Mouse (Mus musculus): ENCODE data around the gene Ythdf1. TPM values are rescaled to one million over a fixed set of nuclear protein-coding genes. Genes with fewer than 3 reads are reported as not detected.

Gene Ythdf1
- polyA plus RNA-seq, 1 experiment, result 33.9 TPM

DNA sequence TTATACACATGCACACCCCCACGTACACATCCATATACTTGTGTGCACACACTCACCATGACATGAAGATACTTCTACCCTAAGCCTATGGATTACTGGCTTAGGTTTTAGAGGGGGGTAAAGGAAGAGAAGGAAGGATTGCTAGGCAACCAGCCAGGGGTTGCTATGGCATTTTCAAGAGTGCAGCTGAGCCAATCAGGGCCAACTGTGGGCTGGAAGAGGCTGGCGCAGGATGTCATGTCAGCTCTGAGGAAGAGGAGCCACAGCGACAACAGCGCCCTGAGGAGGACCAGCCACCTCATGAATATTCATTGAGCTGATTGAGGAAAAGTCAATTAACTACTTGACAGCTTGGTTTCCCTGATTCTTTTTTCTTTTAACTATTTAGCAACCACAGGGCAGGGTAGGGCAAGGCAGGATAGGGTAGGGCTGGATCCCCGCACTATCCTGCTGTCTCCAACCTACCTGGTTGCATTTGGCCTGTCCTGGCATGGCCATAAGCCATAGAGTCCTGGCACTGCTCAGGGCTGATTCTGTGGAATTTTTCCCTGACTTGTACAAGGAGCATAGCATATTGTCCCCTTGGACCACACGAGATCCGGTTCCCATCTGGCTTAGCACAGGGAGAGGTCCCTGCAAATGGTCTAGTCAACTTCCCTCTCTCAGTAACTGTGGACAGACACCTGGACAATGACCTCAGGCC lies 41.2 kb downstream of the Ythdf1 start:
- Histone ChIP-seq H3K4me3 (ENCODE audit: insufficient read depth, low read depth, low read length) (no peak overlapping the region), H3K27me3 (replicated peaks; ENCODE audit: control insufficient read depth, insufficient read depth, low read length) (no peaks in the 10 kb centered on the region), H3K4me1 (ENCODE audit: control insufficient read depth, insufficient read depth, low read length) (no peaks in the 10 kb centered on the region), H3K27ac (ENCODE audit: insufficient read depth, low read depth, low read length) (no peak overlapping the region), H3K36me3 (ENCODE audit: control insufficient read depth, insufficient read depth, low read length) (no peaks in the 10 kb centered on the region)
- WGBS, result 63% methylated on average over 7 of the region's 7 CpGs
- DNase-seq, result no peak
- TF ChIP-seq CTCF (conservative IDR thresholded peaks at IDR 0.05; ENCODE audit: insufficient read depth, insufficient read length, low read depth, low read length), result no peak
- no peak for TF ChIP-seq POLR2A (IDR thresholded peaks at IDR 0.05; ENCODE audit: low read depth, low read length)

DNA sequence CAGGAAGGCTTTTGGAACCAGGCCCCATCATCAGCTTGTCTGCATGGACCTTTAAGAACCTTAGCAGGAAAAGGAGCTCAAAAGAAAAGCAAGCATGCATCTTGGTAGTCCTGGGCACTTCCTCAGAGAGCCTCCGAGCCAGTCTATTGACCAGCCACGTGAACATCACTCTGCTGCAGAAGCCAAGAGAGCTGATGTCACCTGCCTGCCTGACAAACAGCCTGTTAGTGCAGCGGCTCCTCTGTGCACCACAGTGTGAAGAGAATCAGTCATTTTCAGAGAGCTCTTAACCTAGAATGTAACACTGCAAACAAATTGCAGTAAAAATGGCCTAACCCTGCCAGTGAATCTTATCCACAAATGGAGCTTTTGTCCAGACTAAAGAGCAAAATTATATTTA lies 50.7 kb downstream of the Ythdf1 start:
- H3K27me3 ChIP-seq (replicated peaks; ENCODE audit: control insufficient read depth, insufficient read depth, low read length), result no peaks in the 10 kb centered on the region
- no peak overlapping the region for H3K4me3 ChIP-seq (ENCODE audit: insufficient read depth, low read depth, low read length)
- TF ChIP-seq CTCF (conservative IDR thresholded peaks at IDR 0.05; ENCODE audit: insufficient read depth, insufficient read length, low read depth, low read length), result no peak
- no peak for TF ChIP-seq POLR2A (IDR thresholded peaks at IDR 0.05; ENCODE audit: low read depth, low read length)
- 36% methylated on average over 3 of the region's 3 CpGs for WGBS
- H3K4me1 ChIP-seq (ENCODE audit: control insufficient read depth, insufficient read depth, low read length), result no peaks in the 10 kb centered on the region
- no peaks in the 10 kb centered on the region for H3K36me3 ChIP-seq (ENCODE audit: control insufficient read depth, insufficient read depth, low read length)
- no peak overlapping the region for H3K27ac ChIP-seq (ENCODE audit: insufficient read depth, low read depth, low read length)
- no peak for DNase-seq

DNA sequence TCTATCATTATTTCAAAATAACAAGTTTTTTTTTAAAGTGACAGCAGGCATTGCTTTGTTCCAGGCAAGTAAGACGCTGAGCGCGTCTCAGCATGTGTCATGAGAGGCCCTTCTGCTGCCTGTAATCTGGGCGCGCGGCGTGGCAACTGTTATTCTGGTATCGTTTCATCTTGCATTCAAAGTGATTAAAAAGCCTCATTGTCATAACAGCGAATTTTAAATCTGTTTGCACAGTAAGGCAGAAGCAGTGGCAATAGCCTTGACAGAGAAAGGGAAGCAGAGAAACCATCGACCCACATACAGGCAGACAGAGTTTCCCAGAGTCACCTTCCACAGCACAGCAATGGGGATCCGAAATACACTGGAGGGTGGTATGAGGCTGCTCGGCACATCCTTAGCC lies 59.2 kb downstream of the Ythdf1 start:
- H3K27ac ChIP-seq (ENCODE audit: insufficient read depth, low read depth, low read length), result no peak overlapping the region
- no peaks in the 10 kb centered on the region for H3K27me3 ChIP-seq (replicated peaks; ENCODE audit: control insufficient read depth, insufficient read depth, low read length)
- no peak overlapping the region for H3K4me3 ChIP-seq (ENCODE audit: insufficient read depth, low read depth, low read length)
- TF ChIP-seq POLR2A (IDR thresholded peaks at IDR 0.05; ENCODE audit: low read depth, low read length) (no peak), CTCF (conservative IDR thresholded peaks at IDR 0.05; ENCODE audit: insufficient read depth, insufficient read length, low read depth, low read length) (no peak)
- no peaks in the 10 kb centered on the region for H3K4me1 ChIP-seq (ENCODE audit: control insufficient read depth, insufficient read depth, low read length)
- no peaks in the 10 kb centered on the region for H3K36me3 ChIP-seq (ENCODE audit: control insufficient read depth, insufficient read depth, low read length)
- no peak for DNase-seq
- 82% methylated on average over 12 of the region's 12 CpGs for WGBS

DNA sequence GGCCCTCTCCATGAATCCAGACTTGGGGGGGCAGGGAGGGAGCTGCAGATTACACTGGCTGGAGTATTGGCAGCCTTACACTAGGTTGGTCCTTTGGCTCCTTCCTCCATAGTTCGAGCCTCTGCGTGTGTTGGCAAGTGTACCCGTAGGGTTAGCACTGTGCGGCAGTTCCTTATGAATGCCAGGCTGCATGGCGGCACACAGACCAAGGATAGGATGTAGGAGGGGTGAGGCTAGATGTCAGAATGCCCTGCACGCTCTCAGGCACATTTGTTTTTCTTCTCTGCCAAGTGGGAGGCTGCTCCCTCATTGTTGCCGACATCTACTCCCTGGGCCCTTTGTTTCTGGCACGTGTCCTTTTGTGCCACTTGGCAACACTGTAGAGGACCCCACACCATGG lies 63.6 kb downstream of the Ythdf1 start:
- Histone ChIP-seq H3K36me3 (ENCODE audit: control insufficient read depth, insufficient read depth, low read length) (no peaks in the 10 kb centered on the region), H3K27ac (ENCODE audit: insufficient read depth, low read depth, low read length) (no peak overlapping the region), H3K4me3 (ENCODE audit: insufficient read depth, low read depth, low read length) (no peak overlapping the region), H3K4me1 (ENCODE audit: control insufficient read depth, insufficient read depth, low read length) (no peaks in the 10 kb centered on the region), H3K27me3 (replicated peaks; ENCODE audit: control insufficient read depth, insufficient read depth, low read length) (no peaks in the 10 kb centered on the region)
- 79% methylated on average over 8 of the region's 8 CpGs for WGBS
- no peak for DNase-seq
- TF ChIP-seq POLR2A (IDR thresholded peaks at IDR 0.05; ENCODE audit: low read depth, low read length), result no peak
- TF ChIP-seq CTCF (conservative IDR thresholded peaks at IDR 0.05; ENCODE audit: insufficient read depth, insufficient read length, low read depth, low read length), result no peak

DNA sequence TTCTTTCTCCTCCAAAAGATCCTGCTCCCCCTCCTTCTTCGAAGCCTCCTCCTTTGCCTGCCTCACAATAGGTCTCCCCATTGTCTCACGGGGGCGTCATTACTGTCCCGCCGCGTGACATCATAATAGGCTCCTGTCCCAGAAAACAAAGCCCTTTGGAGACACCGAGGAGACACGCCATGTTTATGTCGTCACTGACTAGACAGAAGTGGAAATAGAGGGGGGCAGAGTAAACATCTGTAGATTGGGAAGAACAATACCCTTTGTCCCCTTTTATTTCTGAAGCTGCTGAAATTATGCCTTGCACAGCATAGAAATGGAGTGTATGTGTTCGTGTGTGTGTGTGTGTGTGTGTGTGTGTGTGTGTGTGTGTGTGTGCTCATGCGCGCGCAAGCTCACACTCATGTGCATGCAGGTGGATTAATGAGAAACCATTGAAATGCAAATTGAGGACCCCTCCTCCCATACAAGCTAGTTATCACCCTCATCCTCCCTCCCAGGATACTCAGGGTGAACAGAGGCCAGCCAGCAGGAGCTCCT lies 65.7 kb downstream of the Ythdf1 start:
- no peak overlapping the region for H3K4me3 ChIP-seq (ENCODE audit: insufficient read depth, low read depth, low read length)
- H3K27ac ChIP-seq (ENCODE audit: insufficient read depth, low read depth, low read length), result no peak overlapping the region
- no peaks in the 10 kb centered on the region for H3K27me3 ChIP-seq (replicated peaks; ENCODE audit: control insufficient read depth, insufficient read depth, low read length)
- TF ChIP-seq CTCF (conservative IDR thresholded peaks at IDR 0.05; ENCODE audit: insufficient read depth, insufficient read length, low read depth, low read length), result no peak
- no peak for TF ChIP-seq POLR2A (IDR thresholded peaks at IDR 0.05; ENCODE audit: low read depth, low read length)
- no peaks in the 10 kb centered on the region for H3K36me3 ChIP-seq (ENCODE audit: control insufficient read depth, insufficient read depth, low read length)
- WGBS, result 13% methylated on average over 13 of the region's 13 CpGs
- no peak for DNase-seq
- H3K4me1 ChIP-seq (ENCODE audit: control insufficient read depth, insufficient read depth, low read length), result no peaks in the 10 kb centered on the region

Other genes starting within 250 kb of the Ythdf1 start
- gene Dido1, start 210.9 kb downstream of the Ythdf1 start, polyA plus RNA-seq (2012; rRNA removed), result 13.2 and 13.4 TPM in 2 replicates
- gene Gid8, start 210.8 kb downstream of the Ythdf1 start, polyA plus RNA-seq (2012; rRNA removed), result 33.3 and 35.4 TPM in 2 replicates
- gene Slc17a9, start 195.7 kb downstream of the Ythdf1 start, polyA plus RNA-seq (2012; rRNA removed), result 1.9 and 3.0 TPM in 2 replicates
- gene Bhlhe23, start 144.0 kb downstream of the Ythdf1 start, polyA plus RNA-seq (2012; rRNA removed), result not detected in 2 replicates
- not detected in 2 replicates for gene Birc7, start 8.1 kb upstream of the Ythdf1 start, polyA plus RNA-seq (2012; rRNA removed)
- 2.0 and 3.7 TPM in 2 replicates for gene Nkain4, start 33.8 kb upstream of the Ythdf1 start, polyA plus RNA-seq (2012; rRNA removed)
- gene Arfgap1, start 46.3 kb upstream of the Ythdf1 start, polyA plus RNA-seq (2012; rRNA removed), result 35.6 and 38.9 TPM in 2 replicates
- gene Col20a1, start 65.6 kb upstream of the Ythdf1 start, polyA plus RNA-seq (2012; rRNA removed), result 1.2 and 1.3 TPM in 2 replicates
- 37.8 and 42.6 TPM in 2 replicates for gene Chrna4, start 122.6 kb upstream of the Ythdf1 start, polyA plus RNA-seq (2012; rRNA removed)
- gene Kcnq2, start 214.4 kb upstream of the Ythdf1 start, polyA plus RNA-seq (2012; rRNA removed), result 0.05 and 0.31 TPM in 2 replicates
- 0.92 and 18.7 TPM in 2 replicates for gene Eef1a2, start 236.1 kb upstream of the Ythdf1 start, polyA plus RNA-seq (2012; rRNA removed)

Data from kidney, adult 2 months (tissue).